Mouse (Mus musculus) layer of hippocampus, adult 11-12 months (tissue): Measurements from ENCODE around the gene Areg.

ENCODE experiments used
- DNase-seq: peaks from one replicate; pipeline ENCODE4 v3.0.0; 2022; ENCODE audit warnings: low spot score

The Areg gene

GRCm38 (mm10) chr5:91139446-91139873 lies at the start of gene Areg:
Gene Areg (plus strand): TSS chr5:91139599.
- peak; percentile 41 for DNase-seq

- DNase-seq: no peak
Measured at GRCm38 (mm10) chr5:91090301-91090700, 49.1 kb upstream of the Areg start.

GRCm38 (mm10) chr5:91097911-91098614 lies 41.3 kb upstream of the Areg start:
- DNase-seq: no peak

GRCm38 (mm10) chr5:91101742-91102141 lies 37.7 kb upstream of the Areg start:
- peak; percentile 14 for DNase-seq

GRCm38 (mm10) chr5:91103943-91104665 lies 35.3 kb upstream of the Areg start:
- DNase-seq: no peak

GRCm38 (mm10) chr5:91106248-91106647 lies 33.2 kb upstream of the Areg start:
- DNase-seq: no peak

- no peak for DNase-seq
Measured at GRCm38 (mm10) chr5:91110023-91110670, 29.3 kb upstream of the Areg start.

- DNase-seq: no peak
Measured at GRCm38 (mm10) chr5:91111019-91111418, 28.4 kb upstream of the Areg start.

GRCm38 (mm10) chr5:91113967-91114366 lies 25.4 kb upstream of the Areg start:
- no peak for DNase-seq

- no peak for DNase-seq
Measured at GRCm38 (mm10) chr5:91114574-91114973, 24.8 kb upstream of the Areg start.

- no peak for DNase-seq
Measured at GRCm38 (mm10) chr5:91118618-91119017, 20.8 kb upstream of the Areg start.

GRCm38 (mm10) chr5:91123404-91123803 lies 16.0 kb upstream of the Areg start:
- no peak for DNase-seq

GRCm38 (mm10) chr5:91124140-91124539 lies 15.3 kb upstream of the Areg start:
- no peak for DNase-seq

GRCm38 (mm10) chr5:91126623-91127022 lies 12.8 kb upstream of the Areg start:
- no peak for DNase-seq

- no peak for DNase-seq
Measured at GRCm38 (mm10) chr5:91134961-91135360, 4.4 kb upstream of the Areg start.

GRCm38 (mm10) chr5:91138970-91139369 lies 429 bp upstream of the Areg start:
- no peak for DNase-seq

- DNase-seq: no peak
Measured at GRCm38 (mm10) chr5:91140896-91141448, 1.6 kb downstream of the Areg start.

GRCm38 (mm10) chr5:91144971-91145370 lies 5.6 kb downstream of the Areg start:
- DNase-seq: peak; percentile 17

GRCm38 (mm10) chr5:91147001-91147400 lies 7.6 kb downstream of the Areg start:
- DNase-seq: no peak

GRCm38 (mm10) chr5:91148054-91148453 lies 8.7 kb downstream of the Areg start:
- DNase-seq: no peak

GRCm38 (mm10) chr5:91156677-91157076 lies 17.3 kb downstream of the Areg start:
- DNase-seq: no peak

- DNase-seq: no peak
Measured at GRCm38 (mm10) chr5:91157169-91157568, 17.8 kb downstream of the Areg start.

GRCm38 (mm10) chr5:91162787-91163186 lies 23.4 kb downstream of the Areg start:
- no peak for DNase-seq
